Mouse (Mus musculus) gastrocnemius, adult 2 months (tissue): ENCODE measurements around the gene Slc25a26. TPM values are rescaled to one million over a fixed set of nuclear protein-coding genes. Genes with fewer than 3 reads are reported as not detected.

Source experiments
- DNase-seq: peaks from one replicate; pipeline ENCODE4 v3.0.0; 2022
- H3K27ac ChIP-seq: fragments of 200-600 bp; 2 replicates; pipeline ENCODE4 v1.8.1; 2022; ENCODE audit warnings: mild to moderate bottlenecking
- H3K4me3 ChIP-seq: fragments of 200-600 bp; 2 replicates; pipeline ENCODE4 v1.8.1; 2022; ENCODE audit warnings: mild to moderate bottlenecking, moderate library complexity
- CTCF ChIP-seq: fragments of 200-600 bp; IDR thresholded peaks from 2 replicates; pipeline ENCODE4 v1.8.1; 2022; ENCODE audit warnings: antibody characterized with exemption, mild to moderate bottlenecking, moderate library complexity
- intact Hi-C: fragments of 180-260 bp; cut with DNase I; formaldehyde crosslinking; loops from one replicate; pipeline ENCODE4 v1.15.1; 2025
- long read RNA-seq, 2 experiments: library from polyadenylated mRNA; stranded (forward); transcript quantifications; one replicate each; pipeline ENCODE4 v2.0.0; 2021
- total RNA-seq, 2 experiments: library from RNA; stranded (reverse); gene quantifications; 2 replicates each; pipeline ENCODE4 v1.2.3; 2021

The Slc25a26 gene
- total RNA-seq: 10 to 100 TPM; 16.5 to 17.7 TPM
- long read RNA-seq, experiment 1, partial matches to known transcripts: 0 of 6 reads
- long read RNA-seq, experiment 1, other reads (novel, unspliced or antisense): 3 of 6 reads
- long read RNA-seq, experiment 2, transcript Slc25a26-201 (10 exons, 1,922 nt): major isoform, 5 of 13 reads
- long read RNA-seq, experiment 2, partial matches to known transcripts: 1 of 13 reads
- long read RNA-seq, experiment 2, other reads (novel, unspliced or antisense): 7 of 13 reads

DNA sequence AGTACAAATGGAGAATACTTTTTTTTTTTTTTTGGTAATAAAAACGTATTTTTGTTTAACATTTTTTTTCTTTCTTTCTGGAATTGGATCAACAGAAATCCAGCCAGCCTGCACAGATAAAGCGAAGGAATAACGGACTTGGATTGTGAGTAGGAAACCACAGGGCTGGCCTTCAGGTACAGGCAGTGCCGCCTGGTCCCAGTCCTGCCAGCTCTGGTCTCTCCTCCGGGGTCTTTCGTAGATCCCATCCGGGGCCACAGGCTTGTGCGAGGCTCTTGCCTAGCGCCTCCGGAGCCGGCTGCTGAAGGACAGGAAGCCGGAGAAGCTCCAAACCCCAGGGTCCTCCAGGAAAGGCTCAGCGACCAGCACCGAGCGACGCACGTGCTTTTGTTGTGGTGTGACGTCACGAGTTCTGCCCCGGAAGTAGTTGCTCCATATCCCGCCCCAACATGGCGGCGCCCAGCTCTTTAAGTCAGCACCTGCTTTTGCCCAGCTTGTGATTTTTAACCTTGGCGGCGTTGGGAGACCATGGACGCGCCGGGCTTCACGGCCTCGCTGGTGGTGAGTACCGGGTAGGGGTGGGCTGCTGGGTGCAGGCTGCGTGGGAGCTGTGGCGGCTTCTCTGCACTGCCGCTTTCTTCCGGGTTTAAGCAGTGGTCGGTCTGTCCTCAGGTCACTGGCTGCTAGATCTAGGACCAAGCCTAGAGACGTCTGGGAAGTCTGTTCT, at the start of gene Slc25a26:
TSS of gene Slc25a26 (plus strand) at position 435 of the 727 bp plus-strand sequence.
- no peak for TF ChIP-seq CTCF
- intact Hi-C loops: no loop called here
- H3K4me3 ChIP-seq: peak within 1 kb of the TSS; percentile 86
- peak within 1 kb of the TSS; percentile 94 for H3K27ac ChIP-seq
- DNase-seq: peak; percentile 90

DNA sequence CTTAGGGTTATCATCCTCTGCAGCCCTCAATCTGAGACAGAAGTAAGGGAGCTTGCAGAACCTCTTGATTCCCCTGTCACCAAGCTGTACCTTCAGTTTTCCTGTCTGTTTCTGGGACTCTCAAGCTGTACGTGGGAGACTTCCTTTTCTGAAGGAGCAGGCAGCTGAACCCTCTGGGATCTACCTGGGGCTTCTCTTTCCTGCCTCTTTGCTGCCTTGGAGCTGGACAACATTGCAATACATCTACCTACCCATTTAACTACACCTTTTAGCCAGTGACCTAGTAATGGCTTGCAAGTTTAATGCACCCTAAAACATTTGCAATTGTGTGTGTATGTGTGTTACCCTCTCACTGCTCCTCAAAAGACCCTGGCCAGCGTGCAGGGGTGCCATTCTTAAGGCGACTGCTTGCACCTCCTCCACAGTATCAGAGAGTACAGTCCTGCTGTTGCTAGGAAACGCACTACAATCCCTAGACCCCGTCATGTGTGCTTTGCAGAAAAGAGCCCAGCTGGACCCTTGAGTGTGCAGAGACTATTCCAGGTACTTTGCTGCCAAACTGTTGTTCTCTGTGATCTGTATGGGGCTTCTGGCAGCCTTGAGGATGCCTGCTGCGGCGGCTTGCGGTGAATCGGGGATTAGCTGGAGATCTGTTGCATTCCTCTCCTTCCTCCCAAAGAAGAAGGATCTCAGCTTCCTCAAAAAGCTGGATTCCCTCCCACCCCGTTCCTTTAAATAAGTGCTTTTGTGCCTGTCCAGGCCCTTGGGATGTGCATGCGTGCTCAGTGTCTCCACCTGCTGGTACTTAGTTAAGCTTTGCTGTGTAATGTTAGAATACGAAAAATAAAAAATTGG, 35.9 kb upstream of the Slc25a26 start:
- intact Hi-C loops: loop anchor here (1.0 kb wide), 1 partner anchor 383 kb away; no protein-coding TSS in a partner anchor
- peak; percentile 37 for DNase-seq
- Histone ChIP-seq H3K4me3 (0 out of 2 replicates have a peak overlapping the region, but pooled peaks have one; percentile 23), H3K27ac (no peak overlapping the region)
- TF ChIP-seq CTCF: peak; percentile 81

DNA sequence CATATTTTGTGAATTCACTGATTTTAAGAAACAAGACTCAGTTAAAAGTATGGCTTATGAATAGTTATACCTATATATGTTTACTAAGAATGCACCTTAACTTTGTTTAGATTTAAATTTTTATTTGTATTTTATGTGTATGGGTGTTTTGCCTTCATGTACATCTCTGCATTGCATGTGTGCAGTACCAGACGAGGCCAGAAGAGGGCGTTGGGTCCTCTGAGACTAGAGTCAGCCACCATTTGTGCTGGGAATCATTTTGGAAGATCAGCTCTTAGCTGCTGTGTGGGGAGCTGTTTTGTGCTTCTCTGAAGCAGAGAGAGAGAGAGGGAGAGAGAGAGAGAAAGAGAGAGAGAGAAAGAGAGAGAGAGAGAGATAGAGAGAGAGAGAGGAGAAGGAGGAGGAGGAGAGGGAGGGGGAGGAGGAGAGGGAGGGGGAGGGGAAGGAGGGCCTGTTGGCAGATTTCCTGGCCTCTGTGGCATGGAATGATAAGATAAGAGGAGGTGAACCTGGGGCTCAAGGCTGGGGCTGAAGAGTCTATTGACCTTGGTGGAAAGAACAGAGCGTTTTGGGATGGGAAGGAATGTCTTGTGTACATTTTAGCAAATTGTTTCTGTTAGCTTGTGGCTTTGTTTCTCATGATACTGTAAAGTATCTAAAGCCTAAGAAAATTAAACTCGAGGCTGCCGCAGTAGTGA, 33.5 kb upstream of the Slc25a26 start:
- no peak overlapping the region for H3K4me3 ChIP-seq
- TF ChIP-seq CTCF: peak; percentile 50
- intact Hi-C loops: no loop called here
- no peak overlapping the region for H3K27ac ChIP-seq
- DNase-seq: no peak

DNA sequence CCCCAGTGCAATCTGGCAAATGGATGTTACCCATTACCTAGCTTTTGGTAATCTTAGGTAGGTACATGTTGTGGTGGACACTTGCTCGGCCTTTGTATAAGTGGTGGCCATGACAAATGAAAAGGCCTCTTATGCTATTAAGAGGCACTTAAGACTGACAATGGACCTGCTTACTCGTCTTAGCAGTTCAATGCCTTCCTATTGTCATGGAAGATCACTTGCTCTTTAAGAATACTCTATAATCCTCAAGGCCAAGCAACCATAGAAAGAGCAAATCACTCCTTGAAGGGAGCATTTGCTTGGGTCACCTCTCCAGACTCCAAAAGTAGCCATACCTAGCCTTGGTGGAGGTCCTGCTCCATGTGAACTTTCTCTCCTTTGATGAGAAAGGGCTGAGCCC, 7.4 kb upstream of the Slc25a26 start:
- intact Hi-C loops: no loop called here
- no peak for DNase-seq
- Histone ChIP-seq H3K27ac (no peak overlapping the region), H3K4me3 (no peak overlapping the region)
- no peak for TF ChIP-seq CTCF

DNA sequence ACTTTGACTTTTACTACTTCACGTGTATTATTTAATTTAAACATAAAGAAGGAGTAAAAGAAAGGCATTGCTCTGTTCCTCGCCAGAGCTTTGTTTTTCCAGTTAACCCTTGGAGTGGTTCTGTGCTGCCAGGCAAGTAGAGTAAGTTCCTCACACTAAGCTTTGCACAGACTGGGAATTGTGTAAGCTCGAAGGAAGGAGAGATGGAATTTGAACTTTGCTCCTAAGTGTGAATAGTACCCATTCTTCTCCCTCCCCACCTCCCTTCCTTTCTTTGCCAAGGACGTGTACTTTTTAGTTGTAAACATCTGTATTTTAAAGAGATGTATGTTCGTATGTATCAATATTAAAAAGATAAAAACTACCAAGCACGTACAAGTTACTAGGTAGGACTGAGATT, 3.8 kb downstream of the Slc25a26 start:
- TF ChIP-seq CTCF: no peak
- intact Hi-C loops: no loop called here
- no peak overlapping the region for H3K4me3 ChIP-seq
- no peak overlapping the region for H3K27ac ChIP-seq
- DNase-seq: no peak

DNA sequence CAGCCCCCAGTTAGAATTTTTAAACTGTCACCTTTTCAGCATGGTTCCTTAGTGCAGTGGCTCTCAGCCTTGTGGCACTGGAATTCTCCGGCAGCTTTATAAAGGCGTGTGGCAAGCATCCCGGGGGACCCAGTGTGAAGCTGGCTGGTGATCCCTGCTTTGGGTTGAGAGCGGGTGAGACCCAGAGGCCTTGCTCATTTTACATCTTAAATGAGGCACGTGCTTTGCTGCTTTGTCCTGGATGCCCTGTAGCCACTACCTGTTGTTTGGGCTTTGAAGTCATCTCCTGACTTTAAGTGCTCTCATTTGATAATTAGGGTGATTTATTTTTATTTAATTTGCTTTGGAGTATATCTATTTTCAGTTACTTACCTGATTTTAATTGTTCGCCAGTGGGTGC, 7.8 kb downstream of the Slc25a26 start:
- intact Hi-C loops: no loop called here
- H3K4me3 ChIP-seq: no peak overlapping the region

DNA sequence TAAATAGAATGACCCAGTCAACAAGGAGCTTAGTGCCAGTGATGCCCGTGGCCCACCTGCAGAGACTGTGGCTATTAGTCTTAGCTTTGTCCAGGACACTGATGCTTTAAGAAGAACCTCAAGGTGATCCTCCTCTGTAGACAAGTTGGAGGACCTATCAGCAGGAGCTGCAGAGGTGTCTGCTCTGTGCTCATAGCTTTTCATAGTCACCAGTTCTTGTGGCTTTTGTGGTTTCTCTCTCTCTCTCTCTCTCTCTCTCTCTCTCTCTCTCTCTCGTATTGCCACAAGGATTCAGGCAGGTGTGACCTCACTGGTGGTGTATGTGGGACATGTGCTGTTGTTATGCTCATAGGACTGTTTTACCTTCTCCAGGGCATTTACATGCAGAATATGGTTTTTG, 8.7 kb downstream of the Slc25a26 start:
- TF ChIP-seq CTCF: no peak
- no peak overlapping the region for H3K4me3 ChIP-seq
- no peak for DNase-seq
- intact Hi-C loops: no loop called here
- no peak overlapping the region for H3K27ac ChIP-seq

More for the DNA sequence above, 7.8 kb downstream of the Slc25a26 start:
- TF ChIP-seq CTCF: no peak
- no peak overlapping the region for H3K27ac ChIP-seq
- DNase-seq: no peak

DNA sequence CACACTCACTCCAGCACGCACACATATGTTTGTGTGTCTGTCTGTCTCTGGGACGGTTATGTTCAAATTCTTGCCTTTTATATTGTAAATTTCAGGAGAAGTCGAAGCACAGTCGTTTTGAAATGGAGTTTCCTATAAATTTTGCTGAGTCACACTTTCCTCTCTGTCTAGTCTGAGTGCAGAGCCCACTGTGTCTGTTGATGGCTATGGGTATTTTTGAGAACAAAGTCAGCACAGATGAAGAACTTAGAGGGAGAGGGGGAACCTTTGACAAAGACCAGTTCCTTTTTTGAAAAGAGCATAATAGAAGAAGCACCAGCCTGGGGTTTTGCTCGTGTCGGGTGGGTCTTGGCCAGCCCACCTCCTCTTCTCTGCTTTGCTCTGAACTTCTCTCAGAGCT, 9.1 kb downstream of the Slc25a26 start:
- H3K27ac ChIP-seq: no peak overlapping the region
- TF ChIP-seq CTCF: no peak
- intact Hi-C loops: no loop called here
- no peak for DNase-seq
- H3K4me3 ChIP-seq: no peak overlapping the region

DNA sequence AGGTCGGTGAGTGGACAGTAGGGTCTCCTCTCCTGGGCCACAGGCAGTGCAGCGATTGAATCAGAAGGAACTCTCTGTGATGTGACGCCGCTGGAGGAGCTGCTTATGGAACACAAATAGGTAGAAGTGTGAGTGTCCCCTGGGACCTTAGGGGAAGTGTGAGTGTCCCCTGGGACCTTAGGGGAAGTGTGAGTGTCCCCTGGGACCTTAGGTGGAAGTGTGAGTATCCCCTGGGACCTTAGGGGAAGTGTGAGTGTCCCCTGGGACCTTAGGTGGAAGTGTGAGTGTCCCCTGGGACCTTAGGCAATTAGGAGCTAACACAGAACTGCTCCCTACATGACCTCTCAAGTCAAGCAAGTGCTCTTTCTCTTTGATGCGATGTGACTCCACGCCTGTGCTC, 18.0 kb downstream of the Slc25a26 start:
- H3K4me3 ChIP-seq: no peak overlapping the region
- no peak for DNase-seq
- H3K27ac ChIP-seq: no peak overlapping the region
- TF ChIP-seq CTCF: no peak
- intact Hi-C loops: no loop called here

DNA sequence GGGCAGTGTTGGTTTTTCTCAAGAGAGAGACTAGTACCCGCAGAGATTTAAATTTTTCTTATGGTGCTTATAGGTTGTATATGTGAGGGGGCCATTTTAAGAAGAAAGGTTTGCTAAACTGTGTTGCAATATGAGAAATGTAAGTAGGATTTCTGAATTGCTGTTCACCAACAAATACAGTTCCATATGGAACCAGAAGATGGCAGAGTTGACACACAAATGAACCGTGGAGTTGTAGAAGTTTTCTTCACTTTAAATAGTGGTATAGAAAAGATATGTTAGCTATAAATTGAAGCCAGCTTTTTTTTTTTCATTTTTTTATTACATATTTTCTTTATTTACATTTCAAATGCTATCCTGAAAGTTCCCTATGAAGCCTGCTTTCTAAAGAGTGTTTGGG, 24.2 kb downstream of the Slc25a26 start:
- intact Hi-C loops: loop anchor here (2.0 kb wide), 1 partner anchor 462 kb away; no protein-coding TSS in a partner anchor
- DNase-seq: no peak
- TF ChIP-seq CTCF: peak; percentile 76
- no peak overlapping the region for H3K27ac ChIP-seq
- no peak overlapping the region for H3K4me3 ChIP-seq

DNA sequence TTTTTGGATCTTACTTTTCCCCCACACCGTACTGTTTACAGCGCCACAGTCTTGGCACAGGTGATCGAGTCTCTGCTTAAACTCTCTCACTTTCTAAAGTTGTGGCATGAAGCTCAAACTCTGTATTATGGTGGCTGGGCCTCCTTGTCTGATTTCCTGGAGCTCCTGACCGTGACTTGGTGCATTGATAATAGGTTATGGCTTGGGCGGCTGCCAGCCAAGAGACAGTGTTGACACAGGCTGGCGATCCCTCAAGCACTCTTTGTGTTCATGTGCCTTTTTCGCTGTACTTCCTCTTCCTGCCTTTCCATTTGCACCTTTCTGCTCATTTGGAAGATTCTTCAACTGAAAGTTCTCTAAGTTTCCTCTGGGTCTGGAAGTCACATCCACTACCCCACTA, 30.6 kb downstream of the Slc25a26 start:
- H3K27ac ChIP-seq: no peak overlapping the region
- intact Hi-C loops: no loop called here
- DNase-seq: no peak
- TF ChIP-seq CTCF: no peak
- no peak overlapping the region for H3K4me3 ChIP-seq

DNA sequence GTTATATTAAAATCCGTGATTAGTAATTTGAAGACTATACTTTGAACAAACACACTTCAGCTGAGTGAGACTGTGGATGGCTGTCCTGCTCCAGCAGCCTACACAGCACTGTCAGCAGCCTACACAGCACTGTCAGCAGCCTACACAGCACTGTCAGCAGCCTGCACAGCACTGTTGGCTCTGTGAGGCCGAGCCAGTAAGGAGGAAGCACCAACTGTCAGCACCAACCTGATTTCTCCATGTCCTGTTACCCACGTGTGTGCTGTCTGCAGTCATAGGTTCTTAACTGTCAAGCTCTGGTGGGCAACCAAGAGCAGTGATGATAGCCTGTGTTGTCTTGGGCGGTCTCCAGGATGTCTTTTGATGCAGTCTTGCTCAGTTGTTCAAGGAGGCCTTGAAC, 32.0 kb downstream of the Slc25a26 start:
- H3K4me3 ChIP-seq: no peak overlapping the region
- no peak for DNase-seq
- intact Hi-C loops: no loop called here
- TF ChIP-seq CTCF: no peak
- H3K27ac ChIP-seq: no peak overlapping the region
